Mouse (Mus musculus) limb, embryonic 14.5 days (tissue): ENCODE measurements around the gene Folr2. TPM values are rescaled to one million over a fixed set of nuclear protein-coding genes. Genes with fewer than 3 reads are reported as not detected.

Experiments
- ATAC-seq: fragments of 200-750 bp; cut with Nextera tagmentation; 2 replicates; pipeline ENCODE4 v1.8.0; 2017; ENCODE audit warnings: low read depth, moderate number of reproducible peaks, moderate TSS enrichment; ENCODE audit not compliant: low FRiP score
- DNase-seq: peaks from one replicate; pipeline ENCODE4 v3.0.0-alpha.2; 2015; ENCODE audit warnings: low spot score
- H3K27ac ChIP-seq: fragments of 300-500 bp; sonication (generic); replicated peaks from 2 replicates; pipeline ENCODE4 v1.5.1; 2014; ENCODE audit warnings: low read depth, mild to moderate bottlenecking, low read length, moderate library complexity, mixed read lengths
- H3K27me3 ChIP-seq: fragments of 300-500 bp; sonication (generic); 2 replicates; pipeline ENCODE4 v1.6.1; 2014; ENCODE audit warnings: low read length, mixed read lengths; ENCODE audit not compliant: control insufficient read depth, insufficient read depth
- H3K36me3 ChIP-seq: fragments of 300-500 bp; sonication (generic); 2 replicates; pipeline ENCODE4 v1.6.1; 2014; ENCODE audit warnings: mild to moderate bottlenecking, low read length, moderate library complexity, mixed read lengths; ENCODE audit not compliant: control insufficient read depth, insufficient read depth
- H3K4me1 ChIP-seq: fragments of 300-500 bp; sonication (generic); 2 replicates; pipeline ENCODE4 v1.6.1; 2014; ENCODE audit warnings: antibody characterized with exemption, low read length, mixed read lengths; ENCODE audit not compliant: control insufficient read depth, insufficient read depth
- H3K4me2 ChIP-seq: fragments of 300-500 bp; sonication (generic); replicated peaks from 2 replicates; pipeline ENCODE4 v1.6.1; 2014; ENCODE audit warnings: low read depth, mild to moderate bottlenecking, low read length, moderate library complexity; ENCODE audit not compliant: severe bottlenecking
- H3K4me3 ChIP-seq: fragments of 300-500 bp; sonication (generic); replicated peaks from 2 replicates; pipeline ENCODE4 v1.5.1; 2014; ENCODE audit warnings: low read length
- H3K9ac ChIP-seq: fragments of 300-500 bp; sonication (generic); 2 replicates; pipeline ENCODE4 v1.6.1; 2014; ENCODE audit warnings: mild to moderate bottlenecking, low read depth, low read length, moderate library complexity; ENCODE audit not compliant: severe bottlenecking
- H3K9me3 ChIP-seq: fragments of 300-500 bp; sonication (generic); 2 replicates; pipeline ENCODE4 v1.6.1; 2016; ENCODE audit warnings: low read length; ENCODE audit not compliant: control insufficient read depth
- POLR2A ChIP-seq: fragments of 200-500 bp; IDR thresholded peaks from 2 replicates; pipeline ENCODE4 v1.8.0; 2012; ENCODE audit warnings: inconsistent platforms, mild to moderate bottlenecking, moderate library complexity, borderline replicate concordance; ENCODE audit not compliant: insufficient read depth, insufficient read length; ENCODE audit errors: extremely low read depth
- WGBS: fragments of 180-500 bp; shearing (Covaris S2); extraction: QIAGEN DNeasy Blood & Tissue Kit; methylation state at CpG from one replicate; pipeline ENCODE4 v1.1.7; 2014; 5-methylcytosine and 5-hydroxymethylcytosine counted together
- polyA plus RNA-seq, 2 experiments: library from polyadenylated mRNA; depleted of rRNA in 1 of 2; stranded (reverse) in 1 of 2; unstranded in 1 of 2; fragments of >200 nt; fragmentation: Nextera tagmentation in 1 of 2; extraction: Ambion mirVana in 1 of 2; gene quantifications; 2 replicates each; pipeline versions ENCODE4 v1.2.1 to v1.2.3; 2012 to 2014

Folr2 gene
- polyA plus RNA-seq, 2 experiments, result 3.1 to 4.8 TPM

GRCm38 (mm10) chr7:101871296-101871695, 14.3 kb upstream of the Folr2 start:
- Histone ChIP-seq H3K9me3 (no peaks in the 10 kb centered on the region), H3K9ac (no peak overlapping the region), H3K27ac (no peak overlapping the region), H3K27me3 (no peaks in the 10 kb centered on the region), H3K4me3 (no peak overlapping the region), H3K4me1 (no peaks in the 10 kb centered on the region), H3K36me3 (no peaks in the 10 kb centered on the region), H3K4me2 (no peak overlapping the region)
- ATAC-seq, result no peak
- TF ChIP-seq POLR2A, result no peak
- 81% methylated on average over 3 of the region's 3 CpGs for WGBS
- no peak for DNase-seq

DNA sequence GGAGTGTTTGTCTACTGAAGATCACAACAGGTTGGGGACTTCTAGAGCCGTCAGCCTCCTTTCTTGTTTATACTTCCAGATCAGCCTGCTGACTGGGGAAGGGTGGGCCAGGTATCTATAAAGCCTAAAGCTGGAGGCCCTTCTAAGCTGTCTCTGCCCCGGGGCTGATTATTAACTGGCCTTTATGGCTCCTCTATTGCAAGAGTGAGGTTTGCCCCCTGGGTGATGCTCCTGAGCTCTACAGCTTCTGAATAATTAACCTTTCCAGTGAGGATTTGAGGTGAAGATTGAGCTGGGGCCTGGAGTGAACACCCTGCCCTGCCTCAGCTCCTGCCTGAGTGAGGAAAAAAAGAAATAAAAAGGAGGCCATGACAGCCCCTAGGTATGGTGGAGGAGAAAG, 13.6 kb upstream of the Folr2 start, which contains the start of gene Folr1:
Folr1 (minus strand) TSS at position 160 of the 400 bp plus-strand sequence.
- no peaks in the 10 kb centered on the region for H3K9me3 ChIP-seq
- no peak within 1 kb of the TSS for H3K9ac ChIP-seq
- no peaks in the 10 kb centered on the region for H3K4me1 ChIP-seq
- H3K4me3 ChIP-seq, result no peak within 1 kb of the TSS
- no peak for ATAC-seq
- no peak within 1 kb of the TSS for H3K4me2 ChIP-seq
- H3K36me3 ChIP-seq, result no peaks in the 10 kb centered on the region
- no peaks in the 10 kb centered on the region for H3K27me3 ChIP-seq
- DNase-seq, result no peak
- no peak for TF ChIP-seq POLR2A
- no peak within 1 kb of the TSS for H3K27ac ChIP-seq
- WGBS, result 46% methylated on average over 2 of the region's 2 CpGs

DNA sequence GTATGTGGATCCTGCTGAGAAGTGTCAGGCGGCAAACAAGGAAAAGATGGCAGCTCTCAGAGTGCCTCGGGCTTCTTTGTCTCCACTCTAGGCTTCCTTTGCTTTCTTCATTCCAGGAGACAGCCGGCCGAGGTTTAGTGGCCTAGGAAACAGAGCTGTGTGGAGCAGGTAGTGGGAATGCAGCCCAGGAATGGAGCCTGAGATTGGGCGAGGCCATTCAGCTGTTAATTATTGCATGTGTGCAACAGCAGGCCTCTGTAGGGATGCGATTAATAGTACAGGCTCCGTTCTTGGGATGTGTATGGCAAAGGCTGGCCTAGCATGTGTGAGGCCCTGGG, 12.1 kb upstream of the Folr2 start:
- no peak overlapping the region for H3K27ac ChIP-seq
- no peaks in the 10 kb centered on the region for H3K36me3 ChIP-seq
- no peaks in the 10 kb centered on the region for H3K4me1 ChIP-seq
- H3K4me2 ChIP-seq, result no peak overlapping the region
- no peaks in the 10 kb centered on the region for H3K27me3 ChIP-seq
- DNase-seq (no peak), ATAC-seq (no peak)
- no peak for TF ChIP-seq POLR2A
- WGBS, result 69% methylated on average over 7 of the region's 7 CpGs
- H3K4me3 ChIP-seq, result no peak overlapping the region
- H3K9ac ChIP-seq, result no peak overlapping the region
- no peaks in the 10 kb centered on the region for H3K9me3 ChIP-seq

DNA sequence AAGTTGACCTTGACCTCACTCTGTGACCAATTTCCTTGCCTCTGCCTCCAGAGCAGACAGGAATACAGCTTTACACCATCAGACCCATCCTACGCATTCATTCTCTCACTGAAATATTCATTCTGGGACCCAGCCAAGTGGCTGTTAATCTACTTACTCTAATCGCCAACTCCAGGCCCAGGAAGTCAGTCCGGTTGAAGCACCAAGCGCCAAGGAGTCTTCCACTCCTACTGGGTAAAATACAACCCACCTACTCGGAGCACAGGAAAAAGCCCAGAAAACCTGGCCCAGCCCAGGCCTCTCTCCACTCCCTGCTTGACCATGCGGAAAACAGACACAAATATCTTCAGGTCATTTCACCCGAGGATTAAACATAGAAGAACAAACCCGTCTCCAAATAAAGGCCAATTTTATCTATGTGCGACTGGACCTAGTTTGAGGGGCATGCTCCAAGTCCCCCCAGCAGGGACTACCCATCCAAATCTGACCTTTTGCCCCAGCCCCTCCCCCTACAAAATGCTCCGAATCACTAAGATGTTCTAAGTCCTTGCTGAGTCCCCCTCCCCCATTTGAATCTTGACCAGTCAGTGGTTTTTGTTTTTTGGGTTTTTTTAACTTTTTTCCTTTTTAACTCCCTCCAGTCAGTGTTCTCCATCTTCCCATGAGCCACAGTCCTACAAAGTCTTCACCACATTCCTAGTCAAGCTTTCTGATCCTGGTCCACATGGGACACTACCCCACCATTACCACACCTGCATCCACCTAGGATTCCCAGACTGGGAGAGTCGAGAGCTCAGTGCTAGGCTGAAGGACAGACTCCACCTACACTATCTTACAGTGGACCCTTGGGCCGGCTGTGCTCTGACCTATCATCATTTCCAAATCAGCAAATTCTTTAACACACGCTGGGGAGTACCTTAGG, 11.5 kb upstream of the Folr2 start:
- Histone ChIP-seq H3K27me3 (no peaks in the 10 kb centered on the region), H3K9ac (no peak overlapping the region), H3K36me3 (no peaks in the 10 kb centered on the region), H3K9me3 (no peaks in the 10 kb centered on the region), H3K4me2 (no peak overlapping the region), H3K4me3 (no peak overlapping the region), H3K4me1 (no peaks in the 10 kb centered on the region), H3K27ac (no peak overlapping the region)
- 78% methylated on average over 13 of the region's 13 CpGs for WGBS
- ATAC-seq (no peak), DNase-seq (no peak)
- no peak for TF ChIP-seq POLR2A

GRCm38 (mm10) chr7:101867482-101867881, 10.5 kb upstream of the Folr2 start:
- no peaks in the 10 kb centered on the region for H3K9me3 ChIP-seq
- H3K27ac ChIP-seq, result no peak overlapping the region
- WGBS, result 92% methylated on average over 4 of the region's 4 CpGs
- H3K36me3 ChIP-seq, result no peaks in the 10 kb centered on the region
- DNase-seq (no peak), ATAC-seq (no peak)
- no peaks in the 10 kb centered on the region for H3K27me3 ChIP-seq
- no peak for TF ChIP-seq POLR2A
- no peaks in the 10 kb centered on the region for H3K4me1 ChIP-seq
- H3K4me3 ChIP-seq, result no peak overlapping the region
- H3K9ac ChIP-seq, result no peak overlapping the region
- H3K4me2 ChIP-seq, result no peak overlapping the region
